Mouse (Mus musculus): ENCODE results near the gene Hs1bp3.

DNA sequence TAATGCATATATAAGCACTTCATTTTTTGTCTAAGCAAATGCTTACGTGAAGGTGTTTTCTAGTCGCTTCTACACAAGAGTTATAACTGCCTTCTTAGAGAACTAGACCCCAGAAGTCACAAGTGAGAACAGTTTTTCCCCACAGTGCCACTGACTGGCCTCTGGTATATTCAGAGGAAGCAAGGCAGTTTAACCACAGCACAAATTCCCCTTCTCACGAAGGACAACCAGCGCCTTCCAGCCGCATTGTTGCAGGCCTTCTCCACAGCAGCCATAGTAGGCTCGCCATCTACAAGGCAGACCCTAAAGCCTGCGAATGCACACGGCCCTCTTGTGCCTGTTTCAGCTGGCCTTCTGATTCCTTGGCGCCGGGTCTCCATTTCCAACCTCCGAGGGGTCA is 43.6 kb upstream of the Hs1bp3 start:
- TF ChIP-seq CTCF (conservative IDR thresholded peaks at IDR 0.05; ENCODE audit: low read length) (no peak), NANOG (IDR thresholded peaks at IDR 0.05; ENCODE audit: borderline replicate concordance, low read length) (no peak)
